Mouse (Mus musculus) right cerebral cortex, postnatal 10 days (tissue): ENCODE results near the gene Adgrb3.
A peak's percentile ranks its signal among the peaks of the same experiment; 100 is the strongest.

ENCODE experiments used
- DNase-seq, 2 experiments: peaks; one replicate each; pipeline ENCODE4 v3.0.0; 2021; ENCODE audit warnings: low spot score in 2 of 2

Gene Adgrb3

GRCm38 (mm10) chr1:25828971-25829920 lies at the start of gene Adgrb3:
Adgrb3 (minus strand) TSS chr1:25829707.
- DNase-seq, result peak; percentile 69 to 75

GRCm38 (mm10) chr1:25877526-25877925 lies 48.0 kb upstream of the Adgrb3 start:
- DNase-seq, result peak; percentile 66 to 79

- no peak for DNase-seq
Measured at GRCm38 (mm10) chr1:25857473-25857872, 28.0 kb upstream of the Adgrb3 start.

GRCm38 (mm10) chr1:25854451-25854978 lies 25.0 kb upstream of the Adgrb3 start:
- DNase-seq, result no peak

GRCm38 (mm10) chr1:25832260-25832659 lies 2.8 kb upstream of the Adgrb3 start:
- DNase-seq, result no peak

- no peak for DNase-seq
Measured at GRCm38 (mm10) chr1:25831521-25831900, 2.0 kb upstream of the Adgrb3 start.

- peak; percentile 29 to 40 for DNase-seq
Measured at GRCm38 (mm10) chr1:25830757-25831520, 1.4 kb upstream of the Adgrb3 start.

GRCm38 (mm10) chr1:25829921-25830751 lies 629 bp upstream of the Adgrb3 start:
- DNase-seq, result peak; percentile 90

GRCm38 (mm10) chr1:25828071-25828755 lies 1.3 kb downstream of the Adgrb3 start:
- peak; percentile 64 to 76 for DNase-seq

GRCm38 (mm10) chr1:25827436-25827835 lies 2.1 kb downstream of the Adgrb3 start:
- peak; percentile 30 to 59 for DNase-seq

- DNase-seq, result peak; percentile 67 to 80
Measured at GRCm38 (mm10) chr1:25826771-25827170, 2.7 kb downstream of the Adgrb3 start.

- DNase-seq, result peak; percentile 59 to 68
Measured at GRCm38 (mm10) chr1:25824626-25825025, 4.9 kb downstream of the Adgrb3 start.

GRCm38 (mm10) chr1:25823961-25824360 lies 5.5 kb downstream of the Adgrb3 start:
- peak in 1 of 2 experiments; percentile 32 for DNase-seq

GRCm38 (mm10) chr1:25815491-25815890 lies 14.0 kb downstream of the Adgrb3 start:
- DNase-seq, result no peak

GRCm38 (mm10) chr1:25778784-25779183 lies 50.7 kb downstream of the Adgrb3 start:
- no peak for DNase-seq

GRCm38 (mm10) chr1:25777459-25777858 lies 52.0 kb downstream of the Adgrb3 start:
- DNase-seq, result no peak

GRCm38 (mm10) chr1:25775440-25776130 lies 53.9 kb downstream of the Adgrb3 start:
- DNase-seq, result no peak

GRCm38 (mm10) chr1:25768958-25769357 lies 60.5 kb downstream of the Adgrb3 start:
- no peak for DNase-seq

GRCm38 (mm10) chr1:25755265-25755664 lies 74.2 kb downstream of the Adgrb3 start:
- DNase-seq, result no peak

GRCm38 (mm10) chr1:25754528-25754927 lies 75.0 kb downstream of the Adgrb3 start:
- DNase-seq, result no peak
